Mouse (Mus musculus): ENCODE results near the gene Dennd1b. TPM values are rescaled to one million over a fixed set of nuclear protein-coding genes. Genes with fewer than 3 reads are reported as not detected.

Dennd1b gene
- total and polyA plus RNA-seq, 2 experiments from 2014 or later, result 8.9 to 19.8 TPM

- Histone ChIP-seq H3K4me2 (ENCODE audit: low read depth, low read length, poor library complexity, severe bottlenecking) (no peak overlapping the region), H3K4me3 (ENCODE audit: low read depth, low read length) (no peak overlapping the region), H3K9me3 (ENCODE audit: low read length) (no peaks in the 10 kb centered on the region), H3K4me1 (ENCODE audit: insufficient read depth, low read length) (no peaks in the 10 kb centered on the region), H3K27me3 (ENCODE audit: insufficient read depth, low read length) (no peaks in the 10 kb centered on the region), H3K27ac (ENCODE audit: low read depth, low read length) (no peak overlapping the region), H3K9ac (replicated peaks; ENCODE audit: low read length, poor library complexity, severe bottlenecking) (no peak overlapping the region), H3K36me3 (ENCODE audit: insufficient read depth, low read length) (no peaks in the 10 kb centered on the region)
- TF ChIP-seq CTCF (IDR thresholded peaks at IDR 0.05), result no peak
- 67% methylated on average over 5 of the region's 5 CpGs for WGBS
- ATAC-seq (ENCODE audit: low FRiP score) (no peak), DNase-seq (ENCODE audit: low spot score) (no peak)
Measured at GRCm38 (mm10) chr1:139015118-139015788, 52.0 kb downstream of the Dennd1b start.

- ATAC-seq (ENCODE audit: low FRiP score) (no peak), DNase-seq (ENCODE audit: low spot score) (no peak)
- H3K4me2 ChIP-seq (ENCODE audit: low read depth, low read length, poor library complexity, severe bottlenecking), result no peak overlapping the region
Measured at GRCm38 (mm10) chr1:139021298-139021697, 58.1 kb downstream of the Dennd1b start.

GRCm38 (mm10) chr1:139025882-139026645, 62.8 kb downstream of the Dennd1b start:
- Histone ChIP-seq H3K36me3 (ENCODE audit: insufficient read depth, low read length) (no peaks in the 10 kb centered on the region), H3K9me3 (ENCODE audit: low read length) (no peaks in the 10 kb centered on the region), H3K9ac (replicated peaks; ENCODE audit: low read length, poor library complexity, severe bottlenecking) (no peak overlapping the region), H3K27me3 (ENCODE audit: insufficient read depth, low read length) (no peaks in the 10 kb centered on the region), H3K4me1 (ENCODE audit: insufficient read depth, low read length) (no peaks in the 10 kb centered on the region; the same call in 1 of the 2 replicates), H3K27ac (ENCODE audit: low read depth, low read length) (no peak overlapping the region), H3K4me2 (ENCODE audit: low read depth, low read length, poor library complexity, severe bottlenecking) (no peak overlapping the region), H3K4me3 (ENCODE audit: low read depth, low read length) (no peak overlapping the region)
- WGBS, result 29% methylated on average over 8 of the region's 8 CpGs
- no peak for DNase-seq (ENCODE audit: low spot score)
- no peak for ATAC-seq (ENCODE audit: low FRiP score)
- TF ChIP-seq CTCF (IDR thresholded peaks at IDR 0.05), result no peak

More at GRCm38 (mm10) chr1:139021298-139021697, 58.1 kb downstream of the Dennd1b start:
- H3K27ac ChIP-seq (ENCODE audit: low read depth, low read length), result no peak overlapping the region
- TF ChIP-seq CTCF (IDR thresholded peaks at IDR 0.05), result no peak
- 12% methylated on average over 7 of the region's 7 CpGs for WGBS
- no peaks in the 10 kb centered on the region; the same call in 1 of the 2 replicates for H3K4me1 ChIP-seq (ENCODE audit: insufficient read depth, low read length)
- H3K4me3 ChIP-seq (ENCODE audit: low read depth, low read length), result no peak overlapping the region
- no peaks in the 10 kb centered on the region for H3K27me3 ChIP-seq (ENCODE audit: insufficient read depth, low read length)
- no peak overlapping the region for H3K9ac ChIP-seq (replicated peaks; ENCODE audit: low read length, poor library complexity, severe bottlenecking)
- H3K9me3 ChIP-seq (ENCODE audit: low read length), result no peaks in the 10 kb centered on the region
- H3K36me3 ChIP-seq (ENCODE audit: insufficient read depth, low read length), result no peaks in the 10 kb centered on the region

DNA sequence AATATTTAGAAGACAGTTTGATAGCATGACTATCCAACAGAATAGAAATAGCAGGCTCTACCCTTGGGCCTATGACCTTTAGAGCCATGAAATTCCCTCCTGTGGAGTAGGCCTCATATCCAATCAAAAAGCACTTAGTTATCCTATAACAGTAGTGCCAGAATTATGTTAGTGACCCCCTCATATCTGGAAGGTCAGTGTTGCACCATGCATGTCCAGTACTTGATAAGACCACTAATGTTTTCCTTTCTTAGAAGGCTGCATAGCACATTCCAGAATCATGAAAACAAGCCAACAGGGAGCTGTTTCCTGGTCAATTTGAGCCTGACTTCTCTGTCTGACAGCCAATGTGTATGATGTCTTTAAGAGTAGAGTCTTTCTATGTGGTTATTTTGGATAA, 66.3 kb downstream of the Dennd1b start:
- TF ChIP-seq CTCF (IDR thresholded peaks at IDR 0.05), result no peak
- ATAC-seq (ENCODE audit: low FRiP score), result no peak
- H3K27me3 ChIP-seq (ENCODE audit: insufficient read depth, low read length), result no peaks in the 10 kb centered on the region

DNA sequence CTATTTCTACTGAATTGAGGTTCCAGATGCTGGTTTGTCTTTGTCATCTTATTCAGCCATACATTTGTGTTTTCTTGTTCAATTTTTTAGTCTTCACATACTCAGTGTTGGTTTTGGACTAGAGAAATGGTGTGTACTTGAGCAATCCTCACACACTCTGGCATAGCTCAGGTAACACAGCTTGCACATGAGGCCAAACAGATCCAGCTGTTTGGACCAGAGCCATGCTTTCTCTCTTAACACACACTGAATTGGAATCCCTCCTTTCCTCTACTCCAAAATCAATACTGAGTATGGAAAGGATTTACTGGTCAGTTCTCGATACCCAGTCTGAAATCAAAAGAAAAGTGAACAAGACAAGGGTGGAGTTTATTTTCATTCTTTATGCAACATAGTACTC, 69.2 kb downstream of the Dennd1b start:
- Histone ChIP-seq H3K4me2 (ENCODE audit: low read depth, low read length, poor library complexity, severe bottlenecking) (no peak overlapping the region), H3K27me3 (ENCODE audit: insufficient read depth, low read length) (no peaks in the 10 kb centered on the region), H3K9ac (replicated peaks; ENCODE audit: low read length, poor library complexity, severe bottlenecking) (no peak overlapping the region), H3K27ac (ENCODE audit: low read depth, low read length) (no peak overlapping the region), H3K4me1 (ENCODE audit: insufficient read depth, low read length) (peaks cover 2% of the 10 kb centered on the region; the same call in 1 of the 2 replicates), H3K4me3 (ENCODE audit: low read depth, low read length) (no peak overlapping the region), H3K36me3 (ENCODE audit: insufficient read depth, low read length) (no peaks in the 10 kb centered on the region), H3K9me3 (ENCODE audit: low read length) (no peaks in the 10 kb centered on the region)
- no peak for ATAC-seq (ENCODE audit: low FRiP score)
- TF ChIP-seq CTCF (IDR thresholded peaks at IDR 0.05), result no peak
- no peak for DNase-seq (ENCODE audit: low spot score)
- 80% methylated on average over 1 of the region's 1 CpGs for WGBS

More for the DNA sequence above, 66.3 kb downstream of the Dennd1b start:
- no peak for DNase-seq (ENCODE audit: low spot score)
- Histone ChIP-seq H3K36me3 (ENCODE audit: insufficient read depth, low read length) (no peaks in the 10 kb centered on the region), H3K4me1 (ENCODE audit: insufficient read depth, low read length) (no peaks in the 10 kb centered on the region; the same call in 1 of the 2 replicates), H3K9ac (replicated peaks; ENCODE audit: low read length, poor library complexity, severe bottlenecking) (no peak overlapping the region), H3K9me3 (ENCODE audit: low read length) (no peaks in the 10 kb centered on the region), H3K4me3 (ENCODE audit: low read depth, low read length) (no peak overlapping the region), H3K4me2 (ENCODE audit: low read depth, low read length, poor library complexity, severe bottlenecking) (no peak overlapping the region), H3K27ac (ENCODE audit: low read depth, low read length) (no peak overlapping the region)

DNA sequence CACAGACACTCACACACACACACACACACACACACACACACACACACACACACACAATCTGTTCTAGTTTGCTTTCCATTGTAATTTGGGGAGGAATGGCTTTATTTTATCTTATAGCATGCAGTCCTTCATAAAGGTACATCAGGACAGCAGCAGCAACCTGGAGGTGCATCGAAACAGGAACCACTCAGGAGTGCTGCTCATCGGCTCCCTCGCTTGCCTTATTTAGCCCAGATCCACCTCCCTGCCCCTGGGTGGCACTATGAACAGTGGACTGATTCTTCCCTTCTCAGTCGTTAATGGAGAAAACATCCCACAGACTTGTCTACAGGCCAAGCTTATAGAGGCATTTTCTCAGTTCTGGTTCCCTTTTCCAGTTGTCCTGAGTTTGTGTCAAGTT, 71.9 kb downstream of the Dennd1b start:
- Histone ChIP-seq H3K27me3 (ENCODE audit: insufficient read depth, low read length) (no peaks in the 10 kb centered on the region), H3K36me3 (ENCODE audit: insufficient read depth, low read length) (no peaks in the 10 kb centered on the region), H3K4me1 (ENCODE audit: insufficient read depth, low read length) (peaks cover 2% of the 10 kb centered on the region; the same call in 1 of the 2 replicates), H3K27ac (ENCODE audit: low read depth, low read length) (no peak overlapping the region), H3K4me2 (ENCODE audit: low read depth, low read length, poor library complexity, severe bottlenecking) (no peak overlapping the region), H3K9me3 (ENCODE audit: low read length) (no peaks in the 10 kb centered on the region), H3K4me3 (ENCODE audit: low read depth, low read length) (no peak overlapping the region), H3K9ac (replicated peaks; ENCODE audit: low read length, poor library complexity, severe bottlenecking) (no peak overlapping the region)
- 62% methylated on average over 4 of the region's 4 CpGs for WGBS
- TF ChIP-seq CTCF (IDR thresholded peaks at IDR 0.05), result no peak
- no peak for ATAC-seq (ENCODE audit: low FRiP score)
- no peak for DNase-seq (ENCODE audit: low spot score)

Data from midbrain, postnatal 0 days (tissue).